Mouse (Mus musculus) ES-E14 (cell line): Measurements from ENCODE around the gene Oxld1.

Source experiments
- ZC3H11A ChIP-seq: IDR thresholded peaks from 2 replicates; pipeline ENCODE4 v1.6.1; 2012; ENCODE audit warnings: low read depth, mild to moderate bottlenecking, inconsistent platforms, low read length, borderline replicate concordance
- ZNF384 ChIP-seq: IDR thresholded peaks from 2 replicates; pipeline ENCODE4 v1.6.1; 2012; ENCODE audit warnings: low read depth, low read length, inconsistent platforms

GRCm38 (mm10) chr11:120437857-120438385 is 19.9 kb downstream of the Oxld1 start:
- TF ChIP-seq ZC3H11A = no peak
- TF ChIP-seq ZNF384 = peak; percentile 90
